Mouse (Mus musculus) cerebellum, postnatal 25 days (tissue): ENCODE data around the gene Med13.
"Not testable (repeated sequence)": the region's sequence is repeated elsewhere in the genome, so short reads cannot be mapped to it uniquely, and the experiment has no call there.

Source experiments
- DNase-seq, 2 experiments: peaks; one replicate each; pipeline ENCODE4 v3.0.0; 2021; ENCODE audit warnings: mixed read lengths in 2 of 2

Gene Med13

GRCm38 (mm10) chr11:86378981-86379380 is 21.6 kb upstream of the Med13 start:
- DNase-seq: no peak

- DNase-seq: no peak
Observed at GRCm38 (mm10) chr11:86377841-86378240, 20.4 kb upstream of the Med13 start.

GRCm38 (mm10) chr11:86376707-86377106 is 19.3 kb upstream of the Med13 start:
- DNase-seq: no peak

- DNase-seq: no peak
Observed at GRCm38 (mm10) chr11:86375086-86375485, 17.7 kb upstream of the Med13 start.

- DNase-seq: no peak
Observed at GRCm38 (mm10) chr11:86371266-86371665, 13.9 kb upstream of the Med13 start.

GRCm38 (mm10) chr11:86369860-86370259 is 12.5 kb upstream of the Med13 start:
- DNase-seq: no peak

DNA sequence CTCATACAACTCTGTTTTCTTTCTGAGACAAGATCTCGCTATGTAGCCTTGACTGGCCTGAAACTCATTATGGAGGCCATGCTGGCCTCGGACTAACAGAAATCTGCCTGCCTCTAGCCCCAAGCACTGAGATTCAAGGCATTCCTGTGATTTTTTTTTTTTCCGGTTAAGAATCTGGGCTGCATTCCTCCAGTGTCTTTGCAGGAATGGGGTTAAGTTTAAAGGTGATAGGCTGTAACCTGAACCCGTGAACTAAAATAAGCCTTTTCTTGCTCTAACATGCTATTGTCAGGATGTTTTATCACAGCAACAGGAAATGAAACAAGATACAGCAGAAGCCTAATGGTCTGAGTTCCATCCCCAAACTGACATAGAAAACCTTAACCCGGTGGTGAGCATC is 11.6 kb upstream of the Med13 start:
- no peak for DNase-seq

DNA sequence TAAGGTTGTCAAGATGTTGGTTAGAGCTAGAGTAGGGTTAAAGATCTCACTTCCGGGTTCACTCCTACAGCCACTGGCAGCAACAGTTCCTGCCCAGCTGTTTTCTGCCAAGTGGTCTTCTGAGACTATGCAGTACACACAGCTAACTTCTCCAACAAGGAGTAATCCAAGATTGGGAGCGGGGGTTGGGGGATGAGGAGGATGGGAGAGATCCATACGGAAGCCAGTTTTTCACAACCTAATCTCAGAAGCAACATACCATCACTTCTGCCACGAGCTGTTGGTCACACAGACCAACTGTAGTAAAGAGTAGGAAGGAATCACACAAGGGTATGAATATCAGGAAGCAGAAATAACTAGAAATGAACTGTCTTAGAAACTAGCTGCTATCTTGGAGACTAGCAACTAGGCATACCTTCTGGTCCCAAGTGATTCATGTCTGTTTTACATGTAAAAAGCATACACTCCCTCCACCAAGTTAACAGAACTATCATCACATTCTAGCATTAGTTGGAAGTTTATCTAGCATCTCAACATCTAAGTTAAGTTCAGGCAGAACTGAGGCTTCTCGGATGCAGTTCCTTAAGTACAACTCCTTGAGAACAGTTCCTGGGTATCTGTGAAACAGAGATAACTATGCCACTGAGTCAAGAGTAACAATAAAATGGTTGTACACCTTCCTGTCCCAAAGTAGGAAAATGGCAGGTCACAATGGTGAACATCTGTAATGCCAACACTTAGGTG is 7.5 kb upstream of the Med13 start:
- DNase-seq: no peak

GRCm38 (mm10) chr11:86357984-86358528 is 654 bp upstream of the Med13 start:
- peak; percentile 99 to 100 for DNase-seq

- DNase-seq: no peak
Observed at GRCm38 (mm10) chr11:86356007-86356853, 1.2 kb downstream of the Med13 start.

GRCm38 (mm10) chr11:86353586-86353985 is 3.8 kb downstream of the Med13 start:
- DNase-seq: no peak

- peak; percentile 17 to 24 for DNase-seq
Observed at GRCm38 (mm10) chr11:86351766-86352315, 5.6 kb downstream of the Med13 start.

DNA sequence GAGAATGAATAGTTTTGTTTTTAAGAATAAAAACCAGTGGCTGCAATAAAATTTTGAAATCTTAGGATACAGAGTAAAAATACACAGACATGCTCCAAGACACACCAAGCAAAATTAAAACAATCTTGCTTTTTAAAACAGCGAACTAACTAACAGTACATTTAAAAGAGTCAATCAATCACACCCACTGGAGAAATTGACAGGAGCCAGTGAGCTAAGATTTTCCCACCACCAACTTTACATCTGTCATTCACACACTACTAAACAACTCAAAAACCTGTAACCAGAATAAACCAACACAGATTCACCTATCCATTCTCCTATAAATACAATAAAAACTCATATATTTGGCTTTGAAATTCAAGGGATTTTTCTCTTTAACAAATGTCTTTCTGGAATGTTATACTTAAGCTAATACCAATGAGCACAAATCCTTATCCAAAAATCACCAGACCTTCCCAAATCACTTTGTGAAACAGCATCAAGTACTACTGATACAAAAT is 6.7 kb downstream of the Med13 start:
- DNase-seq: no peak

GRCm38 (mm10) chr11:86349325-86349724 is 8.1 kb downstream of the Med13 start:
- no peak for DNase-seq

- no peak for DNase-seq
Observed at GRCm38 (mm10) chr11:86348872-86349271, 8.5 kb downstream of the Med13 start.

- DNase-seq: no peak
Observed at GRCm38 (mm10) chr11:86347387-86348122, 9.8 kb downstream of the Med13 start.

- no peak for DNase-seq
Observed at GRCm38 (mm10) chr11:86346525-86346924, 10.9 kb downstream of the Med13 start.

- DNase-seq: not testable (repeated sequence)
Observed at GRCm38 (mm10) chr11:86344940-86345339, 12.5 kb downstream of the Med13 start.

DNA sequence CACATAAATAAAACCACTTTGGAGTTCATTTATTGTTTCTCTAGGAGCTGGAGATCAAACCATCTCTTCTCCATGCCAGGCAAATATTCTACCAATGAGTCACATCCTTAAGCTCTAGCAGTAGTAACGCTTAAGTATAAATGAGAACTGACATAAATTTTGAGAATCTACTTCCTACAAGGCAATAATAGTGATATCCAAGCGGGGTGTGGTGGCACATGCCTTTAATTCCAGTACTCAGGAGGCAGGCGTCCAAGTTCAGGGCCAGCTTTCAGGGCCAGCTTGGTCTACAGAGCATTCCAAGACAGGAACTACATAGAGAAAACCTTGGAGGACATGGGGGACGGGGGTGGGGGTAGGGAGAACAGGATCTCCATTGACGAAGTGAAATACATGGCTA is 33.2 kb downstream of the Med13 start:
- no peak for DNase-seq

DNA sequence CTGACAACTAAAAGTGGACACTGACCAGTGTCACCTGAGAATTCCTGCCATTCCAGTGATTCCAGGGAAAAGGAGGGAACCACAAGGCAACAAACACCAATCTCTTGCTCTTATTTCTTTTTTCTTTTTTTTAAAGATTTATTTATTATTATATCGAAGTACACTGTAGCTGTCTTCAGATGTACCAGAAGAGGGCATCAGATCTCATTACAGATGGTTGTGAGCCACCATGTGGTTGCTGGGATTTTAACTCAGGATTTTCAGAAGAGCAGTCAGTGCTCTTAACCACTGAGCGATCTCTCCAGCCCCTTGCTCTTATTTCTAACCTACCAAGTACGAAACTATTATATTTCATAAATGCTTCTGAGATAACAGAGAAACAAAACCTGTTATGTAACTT is 42.4 kb downstream of the Med13 start:
- DNase-seq: not testable (repeated sequence)

GRCm38 (mm10) chr11:86310280-86310679 is 47.1 kb downstream of the Med13 start:
- no peak for DNase-seq

DNA sequence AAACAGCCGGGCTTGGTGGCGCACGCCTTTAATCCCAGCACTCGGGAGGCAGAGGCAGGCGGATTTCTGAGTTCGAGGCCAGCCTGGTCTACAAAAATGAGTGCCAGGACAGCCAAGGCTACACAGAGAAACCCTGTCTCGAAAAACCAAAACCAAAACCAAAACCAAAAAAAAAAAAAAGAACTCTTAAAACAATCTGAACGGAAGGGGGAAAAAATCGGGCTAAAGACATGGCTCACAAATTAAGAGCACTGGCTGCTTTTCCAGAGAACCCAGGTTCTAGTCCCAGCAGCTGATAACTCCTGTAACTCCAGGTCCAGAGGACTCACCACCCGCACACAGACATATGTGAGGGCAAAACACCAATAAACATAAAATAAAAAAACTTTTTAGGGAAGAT is 65.2 kb downstream of the Med13 start:
- not testable (repeated sequence) for DNase-seq

GRCm38 (mm10) chr11:86291714-86292113 is 65.7 kb downstream of the Med13 start:
- DNase-seq: no peak
